Mouse (Mus musculus): ENCODE data around the gene Cldn7.

GRCm38 (mm10) chr11:69952274-69952673 is 12.3 kb upstream of the Cldn7 start:
- TF ChIP-seq CTCF (IDR thresholded peaks at IDR 0.05; ENCODE audit: insufficient read depth, low read length) (0 out of 2 replicates have a peak, but pooled peaks have one; percentile 8), POLR2A (IDR thresholded peaks at IDR 0.05; ENCODE audit: borderline replicate concordance, extremely low read depth, low read depth, low read length) (no peak)
